Mouse (Mus musculus) testis, adult 2 months (tissue): ENCODE data around the gene Usp32.

Experiments
- CTCF ChIP-seq: fragments of 200-500 bp; IDR thresholded peaks from 2 replicates; pipeline ENCODE4 v1.5.1; 2012; ENCODE audit warnings: low read depth, mild to moderate bottlenecking, inconsistent platforms, low read length, moderate library complexity; ENCODE audit not compliant: control insufficient read depth, insufficient read depth, insufficient replicate concordance
- POLR2A ChIP-seq: fragments of 200-500 bp; IDR thresholded peaks from 2 replicates; pipeline ENCODE4 v1.6.1; 2012; ENCODE audit warnings: low read depth, mild to moderate bottlenecking, inconsistent platforms, low read length, moderate library complexity; ENCODE audit not compliant: control insufficient read depth

DNA sequence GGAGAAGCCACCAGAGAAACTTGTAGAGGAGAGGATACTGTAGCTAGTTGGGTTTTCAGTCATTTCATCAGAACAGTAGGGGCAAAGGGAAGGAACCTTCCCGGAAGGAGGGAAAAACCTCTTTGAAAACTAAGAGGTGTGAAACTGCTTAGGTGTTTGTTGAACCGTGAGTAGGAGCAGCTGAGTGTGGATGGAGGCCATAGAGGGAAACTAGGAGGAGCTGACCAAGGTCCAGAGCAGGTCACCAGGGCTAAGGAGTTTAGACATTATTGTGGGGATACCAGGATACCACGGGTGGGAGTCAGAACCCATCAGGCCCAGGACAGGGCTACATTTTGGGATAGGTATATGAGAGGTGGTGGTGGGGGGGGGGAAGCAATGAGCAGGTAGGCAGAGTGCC lies 176.4 kb downstream of the Usp32 start:
- no peak for TF ChIP-seq POLR2A
- TF ChIP-seq CTCF = no peak
